8 mouse cellular contexts compared by ENCODE assay signal in genomic region chr15:99904333-99904732, GRCm38 (mm10). TPM values are rescaled to one million over a fixed set of nuclear protein-coding genes. Genes with fewer than 3 reads are reported as not detected.
DNase-seq lines count a peak whose midpoint lies in the region; ATAC-seq lines count a peak whose summit lies in the region.

No protein-coding gene starts in this region.

- WGBS in forebrain, embryonic 16.5 days = 10% methylated on average over 4 of the region's 4 CpGs
- WGBS in hindbrain, embryonic 13.5 days = 11% methylated on average over 4 of the region's 4 CpGs

- H3K4me3 ChIP-seq in forebrain, embryonic 16.5 days (replicated peaks; ENCODE audit: low read length) = no peak overlapping the region
- no peak overlapping the region for H3K4me3 ChIP-seq in hindbrain, embryonic 13.5 days

- peaks cover 4% of the 10 kb centered on the region for H3K4me1 ChIP-seq in forebrain, embryonic 16.5 days (replicated peaks; ENCODE audit: control insufficient read depth, insufficient read depth, low read length)
- H3K4me1 ChIP-seq in hindbrain, embryonic 13.5 days (replicated peaks) = no peaks in the 10 kb centered on the region

- no peak overlapping the region for H3K4me2 ChIP-seq in forebrain, embryonic 16.5 days (ENCODE audit: low read length)
- H3K4me2 ChIP-seq in hindbrain, embryonic 13.5 days = no peak overlapping the region

- no peak for ATAC-seq in CD4-positive, CD25-positive, alpha-beta regulatory T cell, adult 4 months
- peak; percentile 88 for ATAC-seq in forebrain, embryonic 16.5 days
- ATAC-seq in hindbrain, embryonic 13.5 days (ENCODE audit: low FRiP score) = peak; percentile 71; the same call in 1 of the 2 replicates
- peak; percentile 66 for ATAC-seq in megakaryocyte, adult 5-6 weeks (ENCODE audit: poor library complexity, severe bottlenecking)

- H3K27me3 ChIP-seq in forebrain, embryonic 16.5 days (replicated peaks; ENCODE audit: control insufficient read depth, insufficient read depth, low read length) = no peaks in the 10 kb centered on the region
- H3K27me3 ChIP-seq in hindbrain, embryonic 13.5 days = no peaks in the 10 kb centered on the region

- DNase-seq in CD4-positive, CD25-positive, alpha-beta regulatory T cell, adult 2 months (ENCODE audit: low read depth, low spot score) = peak; percentile 66
- peak; percentile 35 for DNase-seq in c-Kit-positive CD71-positive TER-119-negative erythroid progenitor cells, embryonic 14.5 days (ENCODE audit: low read depth)
- peak; percentile 40 to 53 for DNase-seq in layer of hippocampus, postnatal 36 days
- peak; percentile 48 to 59 for DNase-seq in right cerebral cortex, adult 2 months (ENCODE audit: low spot score in 2 of 2)

- H3K9me3 ChIP-seq in forebrain, embryonic 16.5 days (ENCODE audit: control insufficient read depth, low read length) = no peaks in the 10 kb centered on the region
- no peaks in the 10 kb centered on the region for H3K9me3 ChIP-seq in hindbrain, embryonic 13.5 days

- no peaks in the 10 kb centered on the region for H3K36me3 ChIP-seq in forebrain, embryonic 16.5 days (ENCODE audit: control insufficient read depth, insufficient read depth)
- H3K36me3 ChIP-seq in hindbrain, embryonic 13.5 days = no peaks in the 10 kb centered on the region

- no peak overlapping the region for H3K9ac ChIP-seq in forebrain, embryonic 16.5 days (replicated peaks; ENCODE audit: low read depth, low read length)
- H3K9ac ChIP-seq in hindbrain, embryonic 13.5 days = no peak overlapping the region

- H3K27ac ChIP-seq in forebrain, embryonic 16.5 days (ENCODE audit: low read length) = no peak overlapping the region
- no peak overlapping the region for H3K27ac ChIP-seq in hindbrain, embryonic 13.5 days

RNA-seq across cellular contexts. Expression of gene Lima1, which starts 29.1 kb away (rescaled TPM):
- 1 to 10 TPM; 3.0 to 3.6 TPM for polyA plus RNA-seq in CD4-positive, CD25-positive, alpha-beta regulatory T cell, adult 4 months (2017; shearing (Covaris generic))
- polyA plus RNA-seq in forebrain, embryonic 16.5 days (2015; fragmentation: Nextera tagmentation; extraction: Ambion mirVana) = 38.0 and 43.5 TPM in 2 replicates
- polyA plus RNA-seq in hindbrain, embryonic 13.5 days (2015; fragmentation: Nextera tagmentation; extraction: Ambion mirVana) = 20.6 and 20.9 TPM in 2 replicates
- 10 to 100 TPM; 11.6 to 12.4 TPM for total RNA-seq in layer of hippocampus, postnatal 36 days (2021)
- total RNA-seq in megakaryocyte, adult 5-6 weeks (2015) = 17.7 and 22.6 TPM in 2 replicates
- 27.1 and 37.8 TPM in 2 replicates for total RNA-seq in megakaryocyte, adult 5-6 weeks (2017)
